Mouse (Mus musculus) midbrain, embryonic 11.5 days (tissue): Measurements from ENCODE around the gene Rex2. TPM values are rescaled to one million over a fixed set of nuclear protein-coding genes. Genes with fewer than 3 reads are reported as not detected.
"Not testable (repeated sequence)": the region's sequence is repeated elsewhere in the genome, so short reads cannot be mapped to it uniquely, and the experiment has no call there.

Experiments
- ATAC-seq: fragments of 200-750 bp; cut with Nextera tagmentation; 2 replicates; pipeline ENCODE4 v1.8.0; 2017; ENCODE audit warnings: moderate TSS enrichment, moderate library complexity; ENCODE audit not compliant: low FRiP score
- DNase-seq: peaks from one replicate; pipeline ENCODE4 v3.0.0; 2015; ENCODE audit warnings: low spot score; ENCODE audit errors: missing footprints
- H3K27ac ChIP-seq: fragments of 300-500 bp; sonication (generic); 2 replicates; pipeline ENCODE4 v1.5.1; 2014; ENCODE audit warnings: low read depth, low read length
- H3K27me3 ChIP-seq: fragments of 300-500 bp; sonication (generic); 2 replicates; pipeline ENCODE4 v1.6.1; 2014; ENCODE audit warnings: mild to moderate bottlenecking, low read length, moderate library complexity, mixed read lengths; ENCODE audit not compliant: control insufficient read depth, insufficient read depth
- H3K36me3 ChIP-seq: fragments of 300-500 bp; sonication (generic); 2 replicates; pipeline ENCODE4 v1.6.1; 2014; ENCODE audit warnings: mild to moderate bottlenecking, low read length, moderate library complexity, mixed read lengths; ENCODE audit not compliant: control insufficient read depth, insufficient read depth
- H3K4me1 ChIP-seq: fragments of 300-500 bp; sonication (generic); 2 replicates; pipeline ENCODE4 v1.6.1; 2014; ENCODE audit warnings: low read length; ENCODE audit not compliant: control insufficient read depth, insufficient read depth
- H3K4me2 ChIP-seq: fragments of 300-500 bp; sonication (generic); 2 replicates; pipeline ENCODE4 v1.6.1; 2014; ENCODE audit warnings: mild to moderate bottlenecking, moderate library complexity
- H3K4me3 ChIP-seq: fragments of 300-500 bp; sonication (generic); 2 replicates; pipeline ENCODE4 v1.5.1; 2014; ENCODE audit warnings: low read depth, low read length
- H3K9ac ChIP-seq: fragments of 300-500 bp; sonication (generic); 2 replicates; pipeline ENCODE4 v1.6.1; 2014; ENCODE audit warnings: low read length
- H3K9me3 ChIP-seq: fragments of 300-500 bp; sonication (generic); 2 replicates; pipeline ENCODE4 v1.6.1; 2016; ENCODE audit warnings: low read length; ENCODE audit not compliant: control insufficient read depth
- WGBS: fragments of 180-500 bp; shearing (Covaris S2); extraction: QIAGEN DNeasy Blood & Tissue Kit; methylation state at CpG from one replicate; pipeline ENCODE4 v1.1.7; 2014; 5-methylcytosine and 5-hydroxymethylcytosine counted together
- polyA plus RNA-seq: library from polyadenylated mRNA; unstranded; fragments of >200 nt; fragmentation: Nextera tagmentation; extraction: Ambion mirVana; gene quantifications from 2 replicates; pipeline ENCODE4 v1.2.1, GENCODE M21; 2014

The Rex2 gene
- polyA plus RNA-seq: not detected in 2 replicates

GRCm38 (mm10) chr4:147021550-147021949 is at the start of gene Rex2:
Gene Rex2 (plus strand): TSS chr4:147021850.
- not testable (repeated sequence) for H3K27me3 ChIP-seq, H3K9me3 ChIP-seq, DNase-seq, H3K27ac ChIP-seq, H3K4me3 ChIP-seq, H3K9ac ChIP-seq, ATAC-seq, H3K36me3 ChIP-seq, H3K4me2 ChIP-seq, H3K4me1 ChIP-seq
- no CpG with 5 or more reads among the region's 6 CpGs for WGBS

- not testable (repeated sequence) for H3K27me3 ChIP-seq, H3K4me1 ChIP-seq, H3K9me3 ChIP-seq, H3K27ac ChIP-seq, H3K4me2 ChIP-seq, DNase-seq, ATAC-seq, H3K36me3 ChIP-seq, H3K4me3 ChIP-seq, H3K9ac ChIP-seq
- 26% methylated on average over 2 of the region's 2 CpGs for WGBS
These were observed 45.1 kb upstream of the Rex2 start for GRCm38 (mm10) chr4:146976581-146976980.

GRCm38 (mm10) chr4:147018400-147018799 is 3.2 kb upstream of the Rex2 start:
- H3K27me3 ChIP-seq, H3K4me2 ChIP-seq, DNase-seq, H3K9ac ChIP-seq, H3K4me3 ChIP-seq, H3K9me3 ChIP-seq, H3K36me3 ChIP-seq, H3K4me1 ChIP-seq, H3K27ac ChIP-seq: not testable (repeated sequence)
- ATAC-seq: 0 out of 2 replicates have a peak, but pooled peaks have one; percentile 58
- no CpG with 5 or more reads among the region's 1 CpGs for WGBS

GRCm38 (mm10) chr4:147026374-147026773 is 4.7 kb downstream of the Rex2 start:
- not testable (repeated sequence) for H3K36me3 ChIP-seq, H3K9ac ChIP-seq, H3K27me3 ChIP-seq, DNase-seq, H3K4me3 ChIP-seq, H3K4me2 ChIP-seq, H3K4me1 ChIP-seq, H3K9me3 ChIP-seq, H3K27ac ChIP-seq, ATAC-seq
- WGBS: 53% methylated on average over 1 of the region's 1 CpGs

- peak; percentile 48 for ATAC-seq
These were observed 9.8 kb downstream of the Rex2 start for GRCm38 (mm10) chr4:147031308-147032036.

GRCm38 (mm10) chr4:147063768-147064167 is 42.1 kb downstream of the Rex2 start:
- not testable (repeated sequence) for ATAC-seq, DNase-seq, H3K27me3 ChIP-seq, H3K9ac ChIP-seq, H3K4me3 ChIP-seq, H3K27ac ChIP-seq, H3K36me3 ChIP-seq, H3K4me1 ChIP-seq, H3K9me3 ChIP-seq, H3K4me2 ChIP-seq
- WGBS: 96% methylated on average over 2 of the region's 3 CpGs

More at GRCm38 (mm10) chr4:147031308-147032036, 9.8 kb downstream of the Rex2 start:
- H3K9me3 ChIP-seq, H3K4me1 ChIP-seq, H3K4me2 ChIP-seq, H3K27ac ChIP-seq, H3K4me3 ChIP-seq, H3K36me3 ChIP-seq, H3K9ac ChIP-seq, DNase-seq, H3K27me3 ChIP-seq: not testable (repeated sequence)
- 83% methylated on average over 1 of the region's 2 CpGs for WGBS

GRCm38 (mm10) chr4:147065861-147066260 is 44.2 kb downstream of the Rex2 start:
- H3K27me3 ChIP-seq, H3K27ac ChIP-seq, H3K4me1 ChIP-seq, H3K36me3 ChIP-seq, H3K4me3 ChIP-seq, H3K9me3 ChIP-seq, ATAC-seq, H3K9ac ChIP-seq, H3K4me2 ChIP-seq, DNase-seq: not testable (repeated sequence)
- 100% methylated on average over 1 of the region's 3 CpGs for WGBS

GRCm38 (mm10) chr4:147066380-147066779 is 44.7 kb downstream of the Rex2 start:
- H3K36me3 ChIP-seq, DNase-seq, H3K4me3 ChIP-seq, H3K27ac ChIP-seq, H3K9ac ChIP-seq, H3K27me3 ChIP-seq, ATAC-seq, H3K4me1 ChIP-seq, H3K4me2 ChIP-seq, H3K9me3 ChIP-seq: not testable (repeated sequence)
- 85% methylated on average over 1 of the region's 1 CpGs for WGBS

- not testable (repeated sequence) for H3K4me3 ChIP-seq, H3K4me1 ChIP-seq, H3K9me3 ChIP-seq, H3K27me3 ChIP-seq, ATAC-seq, H3K4me2 ChIP-seq, H3K27ac ChIP-seq, DNase-seq, H3K36me3 ChIP-seq, H3K9ac ChIP-seq
- WGBS: 57% methylated on average over 2 of the region's 2 CpGs
These were observed 74.0 kb downstream of the Rex2 start for GRCm38 (mm10) chr4:147095641-147096040.
